Mouse (Mus musculus): ENCODE measurements around the gene Gm20937.
"Not testable (repeated sequence)": the region's sequence is repeated elsewhere in the genome, so short reads cannot be mapped to it uniquely, and the experiment has no call there.

- not testable (repeated sequence) for TF ChIP-seq CTCF (IDR thresholded peaks at IDR 0.05; ENCODE audit: borderline replicate concordance, insufficient read depth, low read length); POLR2A (IDR thresholded peaks at IDR 0.05; ENCODE audit: low read depth, low read length)
These were observed at the start of gene Gm20937 for GRCm38 (mm10) chrY:68294798-68295197.
